Mouse (Mus musculus): ENCODE data around the gene Mall.

The Mall gene

DNA sequence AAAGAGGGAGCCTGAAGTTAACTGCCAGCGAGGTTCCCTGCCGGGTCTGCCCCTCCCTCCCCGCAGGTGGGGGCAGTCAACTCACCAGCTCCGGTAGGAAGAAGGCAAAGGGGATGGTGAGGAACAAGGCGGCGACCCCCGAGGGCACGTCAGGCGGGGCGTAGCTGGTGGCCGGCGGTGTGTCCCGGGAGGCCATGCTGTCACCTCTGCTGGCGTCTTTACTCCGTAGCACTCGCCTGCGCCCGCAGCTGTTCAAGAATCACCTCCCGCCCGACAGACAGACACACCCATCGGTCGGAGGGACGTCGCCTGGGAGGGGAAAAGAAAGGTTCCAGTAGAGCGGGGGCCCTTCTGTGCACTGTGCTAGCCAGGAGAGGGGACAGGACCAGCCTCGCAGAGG, at the start of gene Mall:
Gene Mall, minus strand, starts transcription at position 262 of the 400 bp plus-strand sequence.
- no peak for DNase-seq (ENCODE audit: low spot score in 2 of 2)

DNA sequence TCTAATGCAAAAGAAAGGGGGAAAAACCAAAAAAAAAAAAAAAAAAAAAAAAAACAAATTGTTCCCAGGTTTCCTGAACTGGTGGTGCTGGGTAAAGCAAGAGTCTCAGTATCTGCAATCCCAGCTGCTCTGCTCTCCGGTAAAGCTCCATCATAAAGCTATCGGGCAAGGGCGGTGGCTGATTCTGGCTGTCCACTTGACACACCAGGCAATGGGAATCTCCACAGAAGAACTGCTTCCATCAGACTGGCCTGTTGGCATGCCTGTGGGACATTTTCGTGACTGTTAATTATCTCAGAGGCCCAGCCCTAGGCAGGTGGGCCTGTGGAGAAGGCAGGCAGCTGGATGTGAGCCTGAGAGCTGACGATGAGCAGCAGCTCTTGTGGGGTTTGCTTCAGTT, 48.7 kb upstream of the Mall start:
- DNase-seq (ENCODE audit: low spot score in 2 of 2), result no peak

DNA sequence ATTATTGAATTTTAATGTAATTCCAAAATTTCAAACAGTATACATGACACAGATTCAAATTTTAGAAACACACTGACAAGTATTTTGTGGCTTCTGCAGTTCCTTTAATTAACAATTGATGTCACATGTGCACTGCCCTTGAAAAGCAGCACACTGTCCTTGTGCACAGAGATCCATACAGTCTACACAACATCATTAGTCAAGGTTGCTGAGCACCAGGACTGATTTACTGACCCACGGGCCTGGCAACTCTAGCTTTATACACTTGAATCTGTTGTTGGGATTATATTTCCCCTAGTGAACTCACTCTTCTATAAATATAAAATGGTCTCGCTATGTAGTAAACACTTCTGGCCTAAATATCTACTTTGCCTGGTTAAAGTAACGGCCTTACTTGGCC, 45.3 kb upstream of the Mall start:
- no peak for DNase-seq (ENCODE audit: low spot score in 2 of 2)

DNA sequence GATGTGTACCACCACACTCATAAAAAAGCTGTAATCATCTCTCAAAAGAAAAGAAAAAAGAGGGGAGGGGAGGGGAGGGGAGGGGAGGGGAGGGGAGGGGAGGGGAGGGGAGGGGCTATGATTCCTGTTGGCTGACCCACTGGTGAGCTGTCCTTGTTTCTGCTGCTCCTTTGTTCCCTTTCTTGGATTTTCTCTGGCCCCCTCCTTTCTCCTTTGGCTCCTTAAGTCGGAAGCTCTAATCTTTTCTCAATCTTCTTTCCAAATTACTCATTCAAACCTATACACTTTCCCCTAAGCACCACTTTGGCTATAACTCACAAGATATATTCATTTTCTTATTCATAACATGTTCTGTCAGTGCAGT, 44.8 kb upstream of the Mall start:
- no peak for DNase-seq (ENCODE audit: low spot score in 2 of 2)

DNA sequence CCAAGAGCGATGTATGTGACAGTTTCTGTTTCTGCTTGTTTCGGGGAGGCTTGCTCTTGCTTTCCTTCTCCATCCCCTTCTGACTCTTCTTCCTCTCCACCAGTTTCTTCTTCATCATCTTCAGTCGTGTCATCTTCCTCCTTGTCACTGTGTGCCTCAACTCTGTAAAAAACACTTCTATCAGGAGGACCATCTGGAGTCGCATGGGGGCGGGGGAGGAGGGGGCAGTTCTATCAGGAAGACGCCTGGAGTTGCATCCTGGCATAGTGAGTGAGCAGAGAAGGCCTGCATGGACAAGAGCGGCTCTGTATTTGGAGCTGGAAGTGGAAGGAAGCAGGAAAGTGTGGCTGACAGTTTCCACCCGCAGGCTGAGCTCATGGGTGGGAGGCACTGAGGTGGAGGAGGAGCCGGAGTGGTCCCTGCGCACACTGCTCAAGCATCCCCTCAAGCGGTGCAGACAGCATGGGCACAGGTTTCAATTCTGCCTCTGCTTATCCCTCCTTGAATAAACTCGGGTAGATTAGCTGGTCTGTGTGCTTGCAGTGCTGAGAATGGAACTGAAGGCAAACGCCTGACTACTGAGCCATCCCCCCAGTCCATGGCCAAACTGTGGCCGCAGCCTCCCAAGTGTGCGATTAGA, 44.3 kb upstream of the Mall start:
- no peak for DNase-seq (ENCODE audit: low spot score in 2 of 2)

DNA sequence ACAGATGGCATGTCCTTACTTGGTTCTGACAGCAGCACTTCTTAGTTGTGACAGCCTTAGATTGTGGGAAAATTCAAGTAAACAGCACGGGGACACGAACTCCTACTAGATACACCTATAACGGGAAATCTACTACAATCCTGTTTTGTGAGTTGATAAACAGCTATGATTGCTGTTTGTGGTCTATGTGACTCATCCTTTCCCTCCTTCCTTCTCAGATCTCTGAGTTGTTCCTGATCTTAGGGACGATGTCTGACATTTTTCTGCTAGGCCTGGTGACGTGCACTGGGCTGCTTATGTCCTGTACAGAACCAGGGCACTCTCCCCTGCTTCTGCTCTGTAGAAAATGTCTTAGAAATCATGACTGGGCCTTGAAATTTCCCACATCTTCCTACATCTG, 31.9 kb upstream of the Mall start:
- DNase-seq (ENCODE audit: low spot score in 2 of 2), result no peak

DNA sequence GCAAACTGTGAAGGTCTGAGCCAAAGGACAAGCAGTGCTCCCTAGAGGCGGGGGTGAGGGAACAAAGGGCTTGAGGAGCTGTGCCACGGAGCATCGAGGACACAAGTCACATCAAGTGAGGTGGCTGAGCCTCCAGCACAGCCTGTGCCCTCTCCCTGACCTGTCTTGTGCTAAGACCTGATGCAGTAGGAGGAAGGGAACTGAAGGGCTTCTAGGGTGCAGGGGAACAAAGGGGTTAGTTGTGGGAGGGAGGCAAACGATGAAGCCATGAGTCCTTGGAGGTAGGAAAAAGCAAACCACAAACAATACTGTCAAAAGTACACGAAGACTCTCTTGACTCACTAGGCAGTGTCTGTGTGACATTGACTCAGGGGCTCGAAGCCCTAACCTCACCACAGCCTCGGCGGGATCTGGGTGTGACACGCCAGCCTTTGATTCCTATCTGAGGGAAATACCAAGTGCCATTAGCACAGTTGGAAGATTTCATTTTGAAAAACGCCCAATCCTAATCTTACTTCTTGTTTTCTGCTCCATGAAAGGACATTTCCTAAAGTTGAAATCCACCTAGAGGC, 30.8 kb upstream of the Mall start:
- DNase-seq (ENCODE audit: low spot score in 2 of 2), result no peak

DNA sequence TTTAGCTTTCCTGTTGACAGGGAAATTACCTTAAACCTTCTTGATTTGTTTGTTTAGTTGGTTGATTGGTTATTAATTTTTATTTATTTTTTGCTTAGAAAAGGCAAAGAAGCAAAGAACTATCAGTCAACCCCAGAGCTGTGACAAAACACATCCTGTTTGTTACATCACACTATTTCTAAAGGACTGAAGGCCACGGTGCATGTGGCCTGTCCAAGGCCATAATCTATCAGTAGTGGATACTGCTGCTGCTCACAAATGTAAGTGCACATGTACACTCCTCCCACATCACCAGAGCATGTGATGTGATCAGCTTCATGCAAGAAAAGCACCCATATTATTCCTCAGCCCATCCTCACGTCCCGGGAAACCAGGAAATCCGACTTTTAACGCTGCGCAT, 30.3 kb upstream of the Mall start:
- DNase-seq (ENCODE audit: low spot score in 2 of 2), result no peak

DNA sequence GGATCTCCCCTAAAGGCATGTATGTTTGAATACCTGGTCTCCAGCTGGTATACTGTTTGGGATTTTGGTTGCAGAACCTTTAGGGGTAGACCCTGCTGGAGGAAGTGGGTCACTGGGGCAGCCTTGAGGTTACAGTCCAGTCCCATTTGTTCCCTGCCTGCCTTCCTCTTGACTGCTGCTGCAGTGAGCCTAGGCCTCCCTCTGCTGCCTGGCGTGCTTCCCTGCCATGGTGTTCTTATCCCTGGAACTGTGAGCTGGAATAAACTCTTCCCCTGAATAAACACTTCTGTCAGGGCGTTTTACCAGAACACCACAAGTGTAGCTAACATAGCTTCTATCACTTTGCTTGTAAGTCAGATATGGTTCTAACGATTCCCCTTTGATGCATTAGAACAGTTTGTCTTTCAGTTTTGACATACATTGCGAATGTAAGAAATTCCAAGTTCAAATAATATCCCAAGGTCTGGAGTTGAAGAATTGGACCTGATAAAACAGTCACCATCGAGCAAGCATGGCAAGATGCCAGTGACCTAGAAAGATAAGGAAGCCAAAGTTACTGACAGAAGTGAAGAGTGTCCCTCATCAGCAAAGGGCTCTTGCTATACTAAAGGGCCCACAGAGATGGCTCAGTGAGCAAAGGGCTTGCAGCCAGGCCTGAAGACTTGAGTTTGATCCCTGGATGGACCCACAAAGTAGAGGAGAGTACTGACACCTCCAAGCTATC, 29.6 kb upstream of the Mall start:
- no peak for DNase-seq (ENCODE audit: low spot score in 2 of 2)

DNA sequence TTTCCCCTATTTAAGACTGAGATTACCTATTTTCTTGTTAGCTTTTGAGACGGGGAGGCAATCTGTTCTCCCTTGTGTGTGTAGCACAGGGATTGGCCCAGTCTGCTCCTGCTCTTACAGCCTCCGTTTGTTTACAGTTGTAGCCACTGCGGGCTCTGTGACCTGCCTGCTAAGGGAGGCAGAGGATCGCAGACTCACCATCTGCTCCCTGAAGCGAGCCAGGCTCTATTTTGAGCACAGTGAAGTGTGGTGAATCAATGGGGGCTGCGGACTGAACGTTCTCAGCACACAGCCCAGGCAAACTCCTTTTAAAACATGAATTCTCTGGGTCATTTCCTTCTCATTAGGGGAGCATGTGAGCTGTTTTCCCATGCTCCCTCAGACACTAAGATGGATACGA, 27.4 kb upstream of the Mall start:
- peak; percentile 37 to 55 for DNase-seq (ENCODE audit: low spot score in 2 of 2)

DNA sequence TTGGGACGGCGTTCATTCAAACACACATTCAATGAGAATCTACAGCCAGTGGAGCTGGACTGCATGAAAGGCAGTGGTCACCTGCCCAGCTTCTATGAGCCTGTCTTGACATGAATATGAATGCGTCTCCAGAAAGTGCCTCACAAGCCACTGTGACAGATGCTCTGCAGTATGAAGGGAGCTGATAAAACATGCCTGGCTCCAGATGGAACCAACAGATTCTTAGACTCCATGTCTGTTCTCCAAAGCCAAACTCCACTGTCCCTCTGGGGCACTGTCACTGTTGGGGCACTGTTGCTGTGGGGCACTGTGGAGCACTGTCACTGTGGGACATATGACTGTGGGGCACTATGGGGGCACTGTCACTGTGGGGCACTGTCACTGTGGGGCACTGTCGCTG, 24.4 kb upstream of the Mall start:
- DNase-seq (ENCODE audit: low spot score in 2 of 2), result no peak

DNA sequence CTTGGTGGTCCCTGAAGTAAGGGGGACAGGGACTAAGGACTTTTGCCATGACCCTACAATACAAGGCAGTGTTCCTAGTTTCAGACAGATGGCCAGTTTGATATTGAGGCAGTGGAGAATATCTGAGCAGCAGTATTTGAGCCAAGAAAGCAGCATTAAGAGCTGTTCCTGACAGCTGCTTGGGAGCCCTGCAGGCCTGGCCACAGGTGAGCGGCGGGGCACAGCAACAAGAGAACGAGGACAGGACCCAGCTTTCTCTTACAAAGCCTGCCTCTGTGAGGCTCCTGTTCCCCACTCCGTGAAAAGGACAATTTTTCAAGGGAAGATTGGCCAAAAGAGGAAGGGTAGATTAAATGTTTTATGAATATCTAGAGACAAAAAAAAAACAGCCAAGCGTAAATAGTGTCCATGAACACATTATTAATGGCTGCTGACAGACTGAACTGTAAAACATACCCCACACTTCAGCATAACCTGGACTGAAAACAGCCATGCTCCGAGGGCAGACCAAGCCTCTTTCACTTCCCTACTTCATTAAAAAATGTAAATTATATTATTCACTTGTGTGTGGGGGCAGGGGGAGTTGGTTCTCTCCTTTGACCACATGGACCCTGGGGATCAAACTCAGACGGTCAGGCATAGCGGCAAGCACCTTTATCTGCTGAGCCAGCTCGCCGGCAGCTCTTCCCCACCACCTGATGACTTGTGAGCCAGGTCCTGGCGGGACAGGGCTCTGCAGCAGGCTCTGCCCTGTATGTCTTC, 22.3 kb upstream of the Mall start:
- no peak for DNase-seq (ENCODE audit: low spot score in 2 of 2)

DNA sequence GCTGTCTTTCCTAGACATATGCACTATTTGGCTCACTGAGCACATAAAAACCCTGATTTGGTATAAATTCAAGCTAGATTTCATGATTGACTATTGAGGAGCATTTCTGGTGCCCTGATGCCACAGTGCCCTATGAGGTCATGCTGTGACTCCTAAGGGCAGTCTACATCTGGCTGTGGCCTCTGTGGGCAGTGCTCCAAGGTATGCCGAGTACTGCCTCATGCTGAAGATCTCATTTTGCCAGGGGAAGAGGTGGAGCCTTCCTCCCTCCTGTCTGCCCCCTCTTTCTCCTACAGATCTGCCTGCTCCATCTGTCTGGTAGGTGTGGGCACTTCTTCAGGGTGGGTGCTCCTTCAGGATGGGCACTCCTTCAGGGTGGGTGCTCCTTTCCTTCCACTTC, 19.6 kb upstream of the Mall start:
- DNase-seq (ENCODE audit: low spot score in 2 of 2), result no peak

DNA sequence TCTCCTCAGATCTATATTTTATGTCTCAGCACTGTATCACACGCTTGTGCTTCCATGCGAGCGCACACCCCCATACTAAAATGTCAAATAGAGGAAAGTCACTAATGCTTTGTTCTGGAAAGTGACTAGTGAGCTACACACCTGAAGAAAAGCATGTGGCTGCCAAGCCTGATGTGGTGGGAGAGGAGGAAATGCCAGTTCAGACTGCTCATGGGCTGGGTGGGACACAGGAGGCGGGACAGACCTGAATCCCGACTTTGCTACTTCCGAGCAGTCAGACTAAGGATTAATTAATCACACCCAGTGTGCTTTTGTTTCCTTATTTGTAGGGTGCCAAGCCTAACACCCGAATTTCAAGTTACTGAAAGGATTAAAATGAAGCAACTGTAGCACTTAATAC, 18.6 kb upstream of the Mall start:
- no peak for DNase-seq (ENCODE audit: low spot score in 2 of 2)

DNA sequence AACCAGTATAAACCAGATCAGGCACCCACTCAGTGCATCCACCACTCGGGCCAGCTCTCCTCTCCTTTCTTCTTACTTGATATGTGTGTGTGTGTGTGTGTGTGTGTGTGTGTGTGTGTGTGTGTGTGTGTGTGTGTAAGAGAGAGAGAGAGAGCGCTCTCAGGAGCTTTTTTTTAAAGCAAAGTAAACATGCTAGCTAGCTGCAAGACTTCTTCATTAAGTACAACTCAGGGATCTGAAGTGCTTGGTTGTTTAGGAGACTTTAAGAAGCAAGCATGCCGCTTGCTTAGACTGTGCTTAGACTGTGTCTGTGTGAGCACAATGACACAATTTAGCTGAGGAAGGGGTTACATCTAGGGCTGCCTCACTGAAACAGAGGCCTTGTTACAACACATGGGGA, 12.9 kb upstream of the Mall start:
- DNase-seq (ENCODE audit: low spot score in 2 of 2), result no peak

DNA sequence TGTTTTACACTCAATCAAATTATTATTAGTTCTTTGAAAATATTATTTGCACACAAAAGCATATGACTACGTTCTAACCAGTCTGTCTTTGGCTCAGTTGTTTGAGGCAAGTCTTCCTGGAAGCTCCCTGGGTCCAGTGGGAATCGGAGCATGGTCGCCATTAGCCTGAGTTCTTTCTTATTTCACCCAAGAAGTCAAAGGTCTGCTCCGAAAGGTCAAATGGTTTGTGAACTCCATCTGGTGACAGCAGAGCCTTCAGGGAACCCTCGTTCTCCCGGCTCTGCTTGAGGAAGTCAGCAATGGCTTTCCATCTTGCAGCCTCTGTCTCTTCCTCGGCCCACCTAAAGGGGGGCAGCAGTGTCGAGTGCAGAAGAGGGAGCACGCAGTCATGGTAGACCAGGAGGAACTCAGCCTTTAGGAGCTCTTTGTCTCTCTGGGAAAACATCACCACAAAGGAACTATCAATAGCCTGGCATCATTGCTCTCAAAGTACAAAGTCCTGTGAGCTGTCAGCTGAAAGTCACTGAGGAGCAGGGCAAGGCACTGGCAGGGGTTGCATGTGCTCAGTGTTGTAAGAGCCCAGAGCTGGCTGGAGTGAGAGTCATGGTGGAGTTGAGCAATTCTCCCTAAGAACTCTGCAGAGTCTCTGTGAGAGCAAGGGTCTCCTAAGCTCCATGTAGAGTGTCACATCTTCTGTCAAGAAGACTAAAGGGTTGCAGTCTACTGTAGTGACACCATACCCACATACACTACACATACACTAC, 11.2 kb upstream of the Mall start:
- DNase-seq (ENCODE audit: low spot score in 2 of 2), result no peak

DNA sequence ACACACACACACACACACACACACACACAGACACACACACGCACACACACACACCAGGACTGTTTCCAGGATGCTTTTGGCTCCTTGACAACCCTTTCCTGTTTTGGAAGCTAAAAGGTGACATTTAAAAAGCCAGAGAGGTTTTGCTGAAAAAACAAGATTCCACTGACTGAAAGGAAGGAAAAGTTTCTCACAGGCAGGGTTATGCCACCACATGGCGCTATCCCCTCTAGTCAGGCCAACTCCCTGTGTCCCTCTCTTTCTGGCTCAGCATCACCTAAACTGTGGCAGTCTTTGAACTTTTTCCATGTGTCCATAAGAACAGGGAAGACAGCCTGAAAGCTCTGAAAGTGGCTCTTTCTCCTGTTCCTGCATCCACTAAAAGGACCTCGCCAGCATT, 8.2 kb upstream of the Mall start:
- DNase-seq (ENCODE audit: low spot score in 2 of 2), result no peak

DNA sequence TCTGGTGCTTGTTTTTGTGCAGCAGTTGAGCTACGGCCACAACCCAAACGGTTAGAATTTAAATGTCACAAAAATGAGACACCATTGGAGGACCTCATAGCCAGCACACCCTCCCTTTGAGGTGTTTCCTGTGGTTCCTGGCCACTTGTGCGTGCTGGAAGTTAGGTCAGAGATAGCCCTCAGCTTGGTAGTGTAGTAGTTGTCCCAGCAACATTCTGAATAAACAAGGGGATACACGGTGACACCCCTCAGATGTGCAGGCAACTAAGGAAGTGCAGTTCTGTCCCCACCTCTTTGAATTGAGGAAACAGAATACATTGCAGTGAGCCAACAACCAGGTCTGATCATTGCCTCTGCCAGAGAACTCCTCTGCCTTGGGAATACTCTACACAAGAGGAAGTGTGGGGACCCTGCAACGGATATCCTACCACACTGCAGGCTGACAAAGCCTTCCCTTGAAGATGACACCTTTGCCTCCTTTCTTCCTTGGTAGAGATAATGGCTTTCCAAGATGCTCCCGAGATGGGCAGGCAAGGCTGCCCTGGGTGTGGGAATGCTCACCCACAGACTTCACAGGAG, 7.0 kb upstream of the Mall start:
- DNase-seq (ENCODE audit: low spot score in 2 of 2), result no peak

DNA sequence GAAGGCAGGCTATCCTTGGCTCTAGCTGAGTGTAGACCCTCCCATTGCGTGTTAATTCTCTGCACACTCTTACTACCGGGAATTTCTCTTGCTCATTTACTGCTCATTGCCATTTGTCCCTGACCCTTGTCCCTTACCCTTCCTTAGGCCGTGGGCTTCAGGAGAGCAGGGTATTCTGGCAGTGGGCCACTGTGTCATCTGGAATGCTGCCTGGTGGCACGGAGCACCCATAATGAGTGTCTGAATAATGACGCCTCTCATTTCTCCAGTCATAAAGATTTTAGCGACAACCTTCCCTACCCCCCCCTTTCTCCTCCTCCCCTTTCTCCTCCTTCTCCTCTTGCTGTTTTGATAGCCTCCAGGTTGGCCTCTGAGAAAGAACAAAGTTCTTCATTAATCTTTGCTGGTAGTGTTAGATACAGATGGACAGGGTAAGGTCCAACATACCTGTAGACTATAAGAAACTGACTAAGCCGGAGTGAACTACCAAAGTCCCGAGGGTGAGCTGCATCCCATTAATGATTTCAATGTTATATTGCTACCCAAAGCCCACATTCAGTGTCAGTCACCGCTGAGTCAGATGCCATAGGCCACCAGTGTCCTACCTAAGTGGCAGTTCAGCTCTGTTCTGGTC, 5.9 kb upstream of the Mall start:
- no peak for DNase-seq (ENCODE audit: low spot score in 2 of 2)

DNA sequence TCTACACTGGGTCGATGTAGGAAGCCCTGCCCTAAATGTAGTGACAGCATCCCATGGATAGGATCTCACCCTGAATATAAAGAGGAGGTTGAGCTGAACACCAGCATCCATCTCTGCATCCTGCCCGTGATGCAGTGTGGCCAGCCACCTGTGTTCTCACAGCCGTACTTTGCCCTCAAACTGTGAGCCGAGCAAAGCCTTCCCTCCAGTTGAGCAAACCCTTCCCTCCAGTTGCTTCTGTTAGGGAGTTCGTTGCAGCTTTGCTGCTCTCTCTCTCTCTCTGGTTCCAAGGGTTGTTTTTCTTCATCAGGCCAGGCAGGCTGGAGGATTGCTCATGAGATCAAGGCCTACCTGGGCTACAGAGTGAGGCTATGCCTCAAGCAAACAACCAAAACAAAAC, 5.2 kb upstream of the Mall start:
- no peak for DNase-seq (ENCODE audit: low spot score in 2 of 2)

DNA sequence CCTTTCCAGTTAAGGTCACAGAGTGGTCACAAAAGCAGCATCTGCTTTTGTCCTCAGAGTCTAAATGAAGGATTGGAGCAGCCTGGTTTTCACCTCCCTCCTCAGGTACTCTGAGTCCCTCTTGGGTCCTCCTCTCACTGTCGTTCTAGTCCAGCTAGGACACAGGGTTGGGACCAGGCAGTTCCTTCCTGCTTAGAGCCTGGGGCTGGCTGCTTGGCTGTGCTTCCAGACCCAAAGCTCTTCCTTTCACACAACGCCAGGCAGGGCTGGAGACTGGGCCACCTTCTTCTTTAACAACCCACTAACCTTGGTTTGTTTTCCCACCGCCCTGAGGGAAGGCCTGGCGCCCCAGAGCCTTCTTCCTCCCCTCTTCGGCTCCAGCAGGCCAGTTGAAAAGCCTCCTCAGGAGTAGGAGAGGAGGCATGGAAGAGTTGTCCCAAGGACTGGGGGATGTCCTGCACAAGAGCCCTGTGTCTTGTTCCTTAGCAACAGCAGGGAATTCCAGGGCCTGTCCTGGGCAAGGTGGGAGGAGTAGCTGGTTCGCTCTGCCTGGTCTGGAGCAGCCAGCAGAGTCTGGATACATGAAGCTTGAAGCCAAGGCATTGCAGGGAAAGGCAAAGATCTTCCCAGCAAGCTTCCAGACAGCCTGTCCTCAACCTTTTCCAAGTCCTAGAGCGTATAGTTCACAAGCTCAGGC, 717 bp upstream of the Mall start:
- no peak for DNase-seq (ENCODE audit: low spot score in 2 of 2)
